Mouse (Mus musculus): ENCODE results near the gene Fyb.

GRCm38 (mm10) chr15:6520505-6521155 lies 2.0 kb upstream of the Fyb start:
- TF ChIP-seq POLR2A (IDR thresholded peaks at IDR 0.05; ENCODE audit: borderline replicate concordance, extremely low read depth, insufficient read depth, insufficient read length, poor library complexity, severe bottlenecking): no peak
- TF ChIP-seq CTCF (IDR thresholded peaks at IDR 0.05; ENCODE audit: borderline replicate concordance, extremely low read depth, insufficient read depth, insufficient read length): no peak

Measured in brain, embryonic 14.5 days (tissue).